Mouse (Mus musculus) megakaryocyte, embryonic 14.5 days (primary cell): ENCODE results near the gene Hoxd10. TPM values are rescaled to one million over a fixed set of nuclear protein-coding genes. Genes with fewer than 3 reads are reported as not detected.

Experiments
- H3K27me3 ChIP-seq: replicated peaks from 2 replicates; pipeline ENCODE3; 2012; ENCODE audit warnings: inconsistent platforms
- H3K36me3 ChIP-seq: replicated peaks from 2 replicates; pipeline ENCODE3; 2012; ENCODE audit warnings: low read length, inconsistent platforms, mixed read lengths
- H3K4me1 ChIP-seq: 2 replicates; pipeline ENCODE4 v1.6.1; 2012; ENCODE audit warnings: inconsistent platforms
- H3K4me3 ChIP-seq: replicated peaks from 2 replicates; pipeline ENCODE3; 2012; ENCODE audit warnings: moderate library complexity, mild to moderate bottlenecking, inconsistent platforms
- H3K9me3 ChIP-seq: 2 replicates; pipeline ENCODE4 v1.6.1; 2012; ENCODE audit warnings: inconsistent platforms
- FLI1 ChIP-seq: IDR thresholded peaks from 2 replicates; pipeline ENCODE4 v1.6.1; 2012; ENCODE audit warnings: low read length, inconsistent platforms, mixed read lengths
- GATA1 ChIP-seq: IDR thresholded peaks from 3 replicates; pipeline ENCODE4 v1.6.1; 2012; ENCODE audit warnings: mixed read lengths, low read length, inconsistent platforms, borderline replicate concordance
- polyA plus RNA-seq: library from polyadenylated mRNA; stranded (reverse); fragments of >175 nt; gene quantifications from 2 replicates; pipeline ENCODE4 v1.2.3, GENCODE M21; 2012; ENCODE audit warnings: low replicate concordance; ENCODE audit not compliant: insufficient read depth

The Hoxd10 gene
- polyA plus RNA-seq, 1 experiment, result not detected

DNA sequence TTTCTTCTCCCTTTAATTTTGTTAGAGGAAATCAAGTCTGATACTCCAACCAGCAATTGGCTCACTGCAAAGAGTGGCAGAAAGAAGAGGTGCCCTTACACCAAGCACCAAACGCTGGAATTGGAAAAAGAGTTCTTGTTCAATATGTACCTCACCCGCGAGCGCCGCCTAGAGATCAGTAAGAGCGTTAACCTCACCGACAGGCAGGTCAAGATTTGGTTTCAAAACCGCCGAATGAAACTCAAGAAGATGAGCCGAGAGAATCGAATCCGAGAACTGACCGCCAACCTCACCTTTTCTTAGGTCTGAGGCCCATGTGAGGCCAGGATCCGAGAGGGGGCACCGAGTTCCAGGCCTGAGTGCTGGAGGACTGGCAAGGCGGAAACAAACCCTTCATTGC, 2.3 kb downstream of the Hoxd10 start:
- peaks cover 99% of the 10 kb centered on the region for H3K27me3 ChIP-seq
- TF ChIP-seq GATA1 (no peak), FLI1 (no peak)

DNA sequence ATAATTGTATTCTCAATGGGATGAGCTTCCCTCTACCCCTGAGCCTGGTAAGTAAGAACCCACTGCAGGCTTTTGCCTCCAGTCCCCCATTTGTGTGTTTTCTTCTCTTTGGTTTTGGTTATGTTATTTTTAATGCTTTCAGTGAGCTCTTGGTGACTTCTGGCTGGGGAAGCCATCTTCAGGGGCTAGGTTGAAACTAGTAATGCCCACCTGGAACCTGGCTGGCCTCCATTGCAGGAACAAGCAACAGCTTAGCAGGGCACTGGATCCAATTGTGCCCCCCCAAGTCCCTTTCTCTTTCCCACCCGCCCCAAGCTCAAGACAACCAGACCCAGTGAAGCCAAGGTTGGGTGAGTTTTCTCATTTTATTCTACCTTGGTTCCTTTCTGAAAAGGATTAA, 3.7 kb downstream of the Hoxd10 start:
- Histone ChIP-seq H3K36me3 (no peaks in the 10 kb centered on the region), H3K9me3 (peaks cover 11% of the 10 kb centered on the region), H3K4me1 (peaks cover 30% of the 10 kb centered on the region), H3K27me3 (peaks cover 99% of the 10 kb centered on the region), H3K4me3 (no peak overlapping the region)
- TF ChIP-seq FLI1, result no peak
- TF ChIP-seq GATA1, result no peak

More for the DNA sequence above, 2.3 kb downstream of the Hoxd10 start:
- H3K4me1 ChIP-seq, result peaks cover 33% of the 10 kb centered on the region
- H3K4me3 ChIP-seq, result peak overlapping the region; percentile 79
- H3K36me3 ChIP-seq, result no peaks in the 10 kb centered on the region
- peaks cover 11% of the 10 kb centered on the region for H3K9me3 ChIP-seq

DNA sequence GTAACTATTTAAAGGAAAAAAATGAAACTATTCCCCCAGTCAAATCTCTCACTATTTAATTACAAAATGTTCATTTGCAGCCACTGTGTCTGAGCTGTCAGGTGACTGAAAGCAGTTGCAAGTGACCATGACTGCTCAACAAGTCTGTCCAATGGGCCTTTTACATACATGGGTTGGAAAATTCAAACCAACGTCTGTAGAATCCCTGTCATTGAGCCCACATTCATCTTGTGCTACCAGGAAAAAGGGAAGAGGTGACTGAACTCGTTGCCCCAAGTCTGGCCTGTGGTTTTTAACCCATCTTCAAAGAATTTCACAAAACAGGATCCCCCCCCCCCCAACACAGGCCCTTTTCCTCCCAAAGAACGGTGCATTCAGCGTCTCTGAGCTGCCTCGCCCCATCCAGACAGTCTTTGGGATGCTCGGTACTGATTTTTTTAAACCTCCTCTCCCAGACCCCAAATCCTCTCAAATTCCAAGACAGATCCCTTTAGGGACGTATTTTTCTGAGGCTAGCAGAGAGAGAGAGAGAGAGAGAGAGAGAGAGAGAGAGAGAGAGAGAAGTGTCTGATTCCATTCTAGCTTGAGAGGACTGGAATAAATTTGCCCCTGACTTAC, 4.2 kb downstream of the Hoxd10 start:
- Histone ChIP-seq H3K36me3 (no peaks in the 10 kb centered on the region), H3K9me3 (peaks cover 11% of the 10 kb centered on the region), H3K4me3 (no peak overlapping the region), H3K27me3 (peaks cover 99% of the 10 kb centered on the region), H3K4me1 (peaks cover 30% of the 10 kb centered on the region)
- TF ChIP-seq FLI1, result no peak

DNA sequence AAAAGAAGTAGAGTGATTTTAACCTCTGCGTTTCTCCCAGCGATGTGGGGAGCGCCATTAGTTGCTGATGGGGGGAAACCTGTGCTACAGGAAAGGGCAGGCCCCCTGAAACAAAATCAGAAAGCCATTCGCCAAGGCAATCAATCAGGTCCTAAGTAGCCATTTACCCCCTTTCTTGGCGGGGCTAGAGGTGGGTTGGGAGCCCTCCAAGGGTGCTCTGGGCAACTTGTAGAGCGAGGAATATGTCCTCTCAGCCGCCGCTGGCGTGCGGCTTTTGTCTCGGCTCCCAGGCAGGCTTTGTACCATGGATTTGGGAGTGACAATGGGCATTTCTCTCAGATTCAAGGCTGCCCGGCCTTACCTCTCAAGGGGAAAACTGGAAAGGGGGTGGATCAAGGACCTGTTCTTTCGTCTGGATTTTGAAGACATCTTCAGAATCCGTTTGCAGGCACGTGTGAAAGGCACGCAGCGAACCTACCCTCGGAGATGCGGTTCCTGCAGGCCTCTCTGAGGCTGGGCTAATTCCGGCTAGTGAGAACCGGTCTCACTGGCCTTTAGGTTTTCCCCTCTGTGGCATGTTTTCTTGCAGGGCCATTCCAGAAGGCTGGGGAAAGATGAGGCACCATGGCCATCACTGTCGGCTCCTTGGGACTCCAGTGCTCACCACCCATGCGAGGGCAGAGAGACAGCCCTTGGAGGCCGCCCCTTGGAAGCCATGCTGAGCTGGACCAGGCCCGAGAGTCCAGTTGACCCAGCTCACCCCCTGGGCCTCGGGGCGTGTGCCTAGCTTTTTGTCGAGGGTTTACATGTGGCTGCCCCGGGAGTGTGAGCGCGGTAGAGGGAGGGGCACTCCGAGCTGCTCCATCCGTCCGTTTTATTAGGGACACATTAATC, 5.0 kb downstream of the Hoxd10 start:
- Histone ChIP-seq H3K9me3 (peaks cover 3% of the 10 kb centered on the region), H3K27me3 (peaks cover 99% of the 10 kb centered on the region), H3K4me1 (peaks cover 24% of the 10 kb centered on the region), H3K4me3 (no peak overlapping the region), H3K36me3 (no peaks in the 10 kb centered on the region)
- TF ChIP-seq FLI1, result no peak
- no peak for TF ChIP-seq GATA1

DNA sequence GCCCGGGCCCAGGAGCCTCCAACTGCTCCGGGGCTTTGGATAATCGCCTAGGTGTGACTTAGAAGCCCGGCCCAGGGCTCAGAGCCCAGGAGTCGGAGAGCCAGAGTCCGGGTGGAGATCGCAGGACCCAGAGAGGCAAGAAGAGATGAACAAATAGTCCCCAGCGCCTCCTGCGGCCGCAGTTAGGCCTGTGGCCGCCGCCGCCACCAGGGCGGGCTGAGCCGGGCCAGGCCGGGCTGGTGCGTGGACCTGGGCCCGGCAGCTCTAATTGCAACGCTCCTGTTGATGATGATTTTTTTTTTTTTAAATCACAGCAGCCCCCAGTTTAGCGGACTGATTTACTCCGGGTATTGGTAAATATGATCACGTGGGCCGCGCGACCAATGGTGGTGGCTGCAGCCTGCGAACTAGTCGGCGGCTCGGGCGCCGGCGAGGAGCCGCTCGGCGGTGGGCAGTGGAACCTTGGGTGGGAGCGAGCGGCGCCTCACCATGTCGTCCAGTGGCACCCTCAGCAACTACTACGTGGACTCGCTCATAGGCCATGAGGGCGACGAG, 5.9 kb downstream of the Hoxd10 start, which contains the start of gene Hoxd9:
Gene Hoxd9, plus strand, starts transcription at position 161 of the 555 bp plus-strand sequence.
- TF ChIP-seq GATA1, result no peak
- no peak for TF ChIP-seq FLI1
- Histone ChIP-seq H3K36me3 (no peaks in the 10 kb centered on the region), H3K27me3 (peaks cover 96% of the 10 kb centered on the region), H3K9me3 (no peaks in the 10 kb centered on the region), H3K4me3 (peak within 1 kb of the TSS; percentile 79), H3K4me1 (peaks cover 16% of the 10 kb centered on the region)

DNA sequence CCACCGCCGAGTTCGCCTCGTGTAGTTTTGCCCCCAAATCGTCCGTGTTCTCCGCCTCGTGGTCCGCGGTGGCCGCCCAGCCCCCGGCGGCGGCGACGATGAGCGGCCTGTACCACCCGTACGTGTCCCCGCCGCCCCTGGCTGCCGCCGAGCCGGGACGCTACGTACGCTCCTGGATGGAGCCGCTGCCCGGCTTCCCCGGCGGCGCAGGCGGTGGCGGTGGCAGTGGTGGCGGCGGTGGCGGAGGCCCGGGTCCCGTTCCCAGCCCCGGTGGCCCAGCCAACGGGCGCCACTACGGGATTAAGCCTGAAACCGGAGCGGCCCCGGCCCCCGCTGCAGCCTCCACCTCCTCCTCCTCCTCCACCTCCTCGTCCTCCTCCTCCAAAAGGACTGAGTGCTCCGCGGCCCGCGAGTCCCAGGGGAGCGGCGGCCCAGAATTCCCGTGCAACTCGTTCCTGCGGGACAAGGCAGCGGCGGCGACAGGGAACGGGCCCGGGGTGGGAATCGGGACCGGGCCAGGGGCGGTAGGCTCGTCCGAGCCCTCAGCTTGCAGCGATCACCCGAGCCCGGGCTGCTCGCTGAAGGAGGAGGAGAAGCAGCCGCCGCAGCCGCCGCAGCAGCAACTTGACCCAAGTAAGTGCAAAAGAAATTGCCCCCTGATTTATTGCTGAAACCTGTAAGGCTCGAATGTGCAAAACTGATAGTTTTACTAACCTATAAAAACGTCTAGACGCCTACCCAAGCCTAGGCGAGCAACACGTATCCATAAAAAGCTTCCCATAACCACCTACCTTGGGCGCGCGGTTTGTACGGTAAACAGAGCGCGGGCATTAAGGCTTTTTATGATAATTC, 6.7 kb downstream of the Hoxd10 start:
- peak overlapping the region; percentile 79 for H3K4me3 ChIP-seq
- peaks cover 96% of the 10 kb centered on the region for H3K27me3 ChIP-seq
- no peaks in the 10 kb centered on the region for H3K9me3 ChIP-seq
- H3K4me1 ChIP-seq, result peaks cover 14% of the 10 kb centered on the region
- H3K36me3 ChIP-seq, result no peaks in the 10 kb centered on the region
- TF ChIP-seq GATA1 (no peak), FLI1 (no peak)

DNA sequence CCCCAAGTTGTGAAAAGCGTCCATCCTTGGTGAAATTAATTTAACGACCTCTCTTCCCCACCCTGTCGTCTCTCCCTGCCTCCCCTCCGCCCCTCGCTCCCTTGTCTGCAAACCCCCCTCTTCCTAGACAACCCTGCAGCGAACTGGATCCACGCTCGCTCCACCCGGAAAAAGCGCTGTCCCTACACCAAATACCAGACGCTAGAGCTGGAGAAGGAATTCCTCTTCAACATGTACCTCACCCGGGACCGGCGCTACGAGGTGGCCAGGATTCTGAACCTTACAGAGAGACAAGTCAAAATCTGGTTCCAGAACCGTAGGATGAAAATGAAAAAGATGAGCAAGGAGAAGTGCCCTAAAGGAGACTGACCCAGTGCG, 7.3 kb downstream of the Hoxd10 start:
- Histone ChIP-seq H3K4me3 (no peak overlapping the region), H3K4me1 (peaks cover 13% of the 10 kb centered on the region), H3K36me3 (no peaks in the 10 kb centered on the region), H3K9me3 (no peaks in the 10 kb centered on the region), H3K27me3 (peaks cover 96% of the 10 kb centered on the region)
- TF ChIP-seq FLI1 (no peak), GATA1 (no peak)

DNA sequence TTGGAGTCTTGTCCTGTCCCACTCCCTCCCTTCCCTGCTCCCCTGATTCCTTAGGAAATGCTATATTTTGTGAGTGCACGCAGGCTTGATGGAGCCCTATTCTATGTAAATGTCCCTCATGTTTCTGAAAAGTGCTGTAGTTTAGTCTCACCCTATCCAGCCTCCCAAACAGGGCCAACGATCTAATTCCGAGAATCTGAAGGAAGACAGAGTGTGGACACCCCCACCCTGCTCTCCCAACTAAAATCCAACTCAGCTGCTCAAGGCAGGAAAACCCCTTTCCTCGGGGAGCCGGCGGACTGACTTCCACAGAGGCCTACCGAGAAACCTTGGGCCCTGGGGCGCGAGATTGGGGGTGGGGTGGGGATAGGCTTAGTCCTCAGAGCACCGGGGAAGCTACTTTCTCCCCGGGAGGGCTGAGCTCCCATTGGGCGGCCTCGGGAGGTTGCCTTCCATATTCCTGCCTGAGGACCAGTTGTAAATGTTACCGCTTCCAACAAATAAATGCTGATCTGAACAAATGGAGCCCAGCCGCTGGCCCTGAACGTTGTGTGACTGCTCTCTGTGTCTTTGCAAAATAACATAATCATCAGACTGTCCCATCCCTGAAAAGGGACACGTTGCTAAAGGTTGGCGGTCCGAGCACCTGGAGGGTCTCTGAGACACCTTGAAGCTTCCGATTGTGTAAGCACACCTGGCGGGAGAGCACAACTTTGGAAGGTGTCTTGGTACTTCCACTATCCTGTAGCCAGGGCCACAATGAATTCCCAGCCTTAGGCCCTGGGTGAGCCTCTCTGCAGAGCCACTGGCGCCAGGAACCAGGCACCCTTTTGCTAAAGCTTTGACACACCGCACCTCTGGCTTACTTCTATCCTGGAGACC, 8.2 kb downstream of the Hoxd10 start:
- TF ChIP-seq FLI1, result no peak
- TF ChIP-seq GATA1, result no peak
- H3K9me3 ChIP-seq, result no peaks in the 10 kb centered on the region
- peaks cover 15% of the 10 kb centered on the region for H3K4me1 ChIP-seq
- H3K27me3 ChIP-seq, result peaks cover 97% of the 10 kb centered on the region
- H3K4me3 ChIP-seq, result no peak overlapping the region
- H3K36me3 ChIP-seq, result no peaks in the 10 kb centered on the region

DNA sequence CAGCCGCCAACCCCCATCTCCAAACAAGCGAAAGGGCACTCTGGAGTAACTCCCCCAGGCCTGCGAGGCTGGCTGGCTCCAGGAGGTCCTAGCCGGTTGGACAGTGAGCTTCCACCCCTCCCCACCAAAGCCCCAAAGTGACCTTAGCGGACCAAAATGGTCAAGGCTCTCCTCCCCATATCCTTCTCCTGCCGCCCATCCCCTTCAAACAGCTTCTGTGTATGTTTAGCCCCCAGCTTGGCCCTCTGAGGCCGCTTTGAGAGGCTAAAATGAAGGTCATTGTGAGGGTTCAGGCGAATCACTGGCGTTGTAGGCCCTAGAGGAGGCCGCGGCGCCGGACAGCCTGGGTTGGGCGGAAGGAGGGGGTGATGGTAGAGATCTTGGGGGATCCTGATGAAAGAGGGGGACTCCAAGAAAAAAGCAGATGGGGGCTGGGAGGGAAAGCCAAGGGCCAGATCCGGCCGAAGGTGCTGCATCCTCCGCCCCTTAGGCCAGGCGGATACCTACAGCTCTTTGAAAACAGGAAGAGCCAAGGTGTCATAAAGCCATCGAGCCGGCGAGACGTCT, 8.9 kb downstream of the Hoxd10 start:
- TF ChIP-seq FLI1 (no peak), GATA1 (no peak)
- Histone ChIP-seq H3K4me3 (no peak overlapping the region), H3K4me1 (peaks cover 23% of the 10 kb centered on the region), H3K9me3 (no peaks in the 10 kb centered on the region), H3K27me3 (peaks cover 97% of the 10 kb centered on the region), H3K36me3 (no peaks in the 10 kb centered on the region)
